Comparison of ENCODE assay signal across 14 mouse cellular contexts in genomic region chr4:98317149-98317548, GRCm38 (mm10).
DNase-seq lines count a peak whose midpoint lies in the region.
"Had no signal": no experiment of that assay in that cellular context is flagged by ENCODE, and none has a peak within 500 bp of the region (broad histone marks: within the 10 kb centered on the region; RNA-seq: fewer than 3 reads in every experiment).

No protein-coding gene starts in this region.

- DNase-seq in adrenal gland, adult 2 months = peak; percentile 48
- DNase-seq in adrenal gland, postnatal 4 days (ENCODE audit: low spot score in 2 of 2) = no peak
- DNase-seq in adipocyte (ENCODE audit: low spot score) = peak; percentile 52
- DNase-seq in adrenal gland, postnatal 10 days = peak; percentile 7
- DNase-seq in brain, adult 2 months (ENCODE audit: low read depth, low spot score) = peak; percentile 10
- no peak for DNase-seq in testis, postnatal 14 days (ENCODE audit: low spot score)
- no peak for DNase-seq in cerebellum, postnatal 36 days
- DNase-seq: cerebellum, adult 11-12 months; cerebellum, adult 2 months; cerebellum, adult 9-10 months; cerebellum, postnatal 10 days; cerebellum, postnatal 25 days; embryo, embryonic 11 days; gastrocnemius, adult 2 months had no signal

Comparison
In these comparisons a context has a peak if more than half of its experiments do, and no peak if none do; other contexts are left out.
1. DNase-seq: peak in adrenal gland, adult 2 months (single experiment), adipocyte (single experiment), adrenal gland, postnatal 10 days (single experiment) and brain, adult 2 months (single experiment); none in adrenal gland, postnatal 4 days (0 of 2), testis, postnatal 14 days (single experiment) and cerebellum, postnatal 36 days (0 of 2).